Mouse (Mus musculus) layer of hippocampus, adult 9-10 months (tissue): ENCODE data around the gene Tubg1.

Experiments used
- DNase-seq: peaks from one replicate; pipeline ENCODE4 v3.0.0; 2022; ENCODE audit warnings: low spot score

The Tubg1 gene

GRCm38 (mm10) chr11:101119761-101120544 is at the start of gene Tubg1, which contains the start of gene Retreg3:
Gene Tubg1, plus strand, starts transcription at chr11:101119938.
Gene Retreg3, minus strand, starts transcription at chr11:101119893.
- DNase-seq, result peak; percentile 94

- DNase-seq, result no peak
Measured at GRCm38 (mm10) chr11:101070189-101070527, 49.6 kb upstream of the Tubg1 start.

- no peak for DNase-seq
Measured at GRCm38 (mm10) chr11:101070987-101071386, 48.8 kb upstream of the Tubg1 start.

GRCm38 (mm10) chr11:101071810-101072428 is 47.8 kb upstream of the Tubg1 start:
- no peak for DNase-seq

GRCm38 (mm10) chr11:101078121-101078520 is 41.6 kb upstream of the Tubg1 start, which contains the start of gene Hsd17b1:
Gene Hsd17b1, plus strand, starts transcription at chr11:101078411.
- no peak for DNase-seq

GRCm38 (mm10) chr11:101079746-101080145 is 40.0 kb upstream of the Tubg1 start:
- DNase-seq, result no peak

- DNase-seq, result no peak
Measured at GRCm38 (mm10) chr11:101080421-101080820, 39.3 kb upstream of the Tubg1 start.

- no peak for DNase-seq
Measured at GRCm38 (mm10) chr11:101081659-101082058, 38.1 kb upstream of the Tubg1 start.

- peak; percentile 81 for DNase-seq
Measured at GRCm38 (mm10) chr11:101082208-101083082, 37.3 kb upstream of the Tubg1 start, which contains the start of gene Coasy. Gene Coasy, plus strand, starts transcription at chr11:101082565.

GRCm38 (mm10) chr11:101083083-101083697 is 36.5 kb upstream of the Tubg1 start:
- DNase-seq, result no peak

GRCm38 (mm10) chr11:101084246-101084645 is 35.5 kb upstream of the Tubg1 start:
- no peak for DNase-seq

GRCm38 (mm10) chr11:101084811-101085210 is 34.9 kb upstream of the Tubg1 start:
- no peak for DNase-seq

GRCm38 (mm10) chr11:101085617-101086322 is 34.0 kb upstream of the Tubg1 start:
- DNase-seq, result no peak

GRCm38 (mm10) chr11:101086323-101086674 is 33.4 kb upstream of the Tubg1 start:
- no peak for DNase-seq

- DNase-seq, result peak; percentile 82
Measured at GRCm38 (mm10) chr11:101086756-101087681, 32.7 kb upstream of the Tubg1 start, which contains the start of gene Mlx. Gene Mlx, plus strand, starts transcription at chr11:101087277.

GRCm38 (mm10) chr11:101087682-101088055 is 32.1 kb upstream of the Tubg1 start:
- DNase-seq, result no peak

GRCm38 (mm10) chr11:101089931-101090330 is 29.8 kb upstream of the Tubg1 start:
- DNase-seq, result no peak

- no peak for DNase-seq
Measured at GRCm38 (mm10) chr11:101094930-101095313, 24.8 kb upstream of the Tubg1 start.

- peak; percentile 78 for DNase-seq
Measured at GRCm38 (mm10) chr11:101095314-101096024, 24.3 kb upstream of the Tubg1 start, which contains the start of gene Psmc3ip. Gene Psmc3ip, minus strand, starts transcription at chr11:101095436.
